Mouse (Mus musculus): ENCODE measurements around the gene Dbt. TPM values are rescaled to one million over a fixed set of nuclear protein-coding genes. Genes with fewer than 3 reads are reported as not detected.

Gene Dbt
- polyA plus RNA-seq (2014; fragmentation: Illumina TruSeq; extraction: RNeasy Lipid Tissue Mini Kit (QIAGEN cat#74804); ENCODE audit: low read depth, low replicate concordance), result 38.2 TPM

DNA sequence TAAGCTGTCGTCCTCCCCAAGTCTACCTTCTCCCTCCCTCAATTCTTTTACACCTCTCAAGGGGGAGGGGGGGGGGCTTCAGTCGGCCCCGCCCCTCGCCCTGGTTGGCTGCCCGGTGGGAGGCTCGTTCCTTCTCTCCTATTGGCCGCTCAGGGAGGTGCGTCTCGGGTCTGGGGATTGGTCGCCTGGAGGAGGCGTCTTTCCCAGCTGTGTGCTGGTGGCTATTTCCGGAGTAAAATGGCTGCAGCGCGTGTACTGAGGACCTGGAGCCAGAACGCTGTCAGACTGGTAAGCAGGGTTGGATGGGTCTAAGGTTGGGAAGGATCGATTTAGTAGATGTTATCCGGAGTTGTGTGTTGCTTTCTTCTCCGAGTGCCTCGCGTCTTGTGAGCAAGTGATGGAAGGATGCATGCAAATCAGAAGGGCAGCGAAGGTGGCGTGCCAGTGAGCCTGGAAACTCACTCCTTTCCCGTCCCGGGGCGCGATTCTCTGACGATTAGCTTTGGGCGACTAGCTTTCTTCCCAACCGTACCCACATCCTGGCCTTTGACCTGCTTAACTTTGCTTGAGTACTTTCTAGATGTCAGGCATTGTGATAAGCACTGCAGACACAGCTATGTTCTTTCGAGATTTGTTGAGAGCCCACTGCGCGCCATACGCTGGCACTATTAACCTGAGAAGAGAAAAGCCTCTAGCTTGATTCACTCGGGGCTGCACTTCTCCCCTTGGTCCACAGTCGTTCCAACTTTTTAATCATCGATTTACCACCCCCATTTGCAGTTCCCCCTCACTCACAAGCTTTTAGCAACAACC, at the start of gene Dbt:
TSS of gene Dbt (plus strand) at position 167 of the 813 bp plus-strand sequence.

DNA sequence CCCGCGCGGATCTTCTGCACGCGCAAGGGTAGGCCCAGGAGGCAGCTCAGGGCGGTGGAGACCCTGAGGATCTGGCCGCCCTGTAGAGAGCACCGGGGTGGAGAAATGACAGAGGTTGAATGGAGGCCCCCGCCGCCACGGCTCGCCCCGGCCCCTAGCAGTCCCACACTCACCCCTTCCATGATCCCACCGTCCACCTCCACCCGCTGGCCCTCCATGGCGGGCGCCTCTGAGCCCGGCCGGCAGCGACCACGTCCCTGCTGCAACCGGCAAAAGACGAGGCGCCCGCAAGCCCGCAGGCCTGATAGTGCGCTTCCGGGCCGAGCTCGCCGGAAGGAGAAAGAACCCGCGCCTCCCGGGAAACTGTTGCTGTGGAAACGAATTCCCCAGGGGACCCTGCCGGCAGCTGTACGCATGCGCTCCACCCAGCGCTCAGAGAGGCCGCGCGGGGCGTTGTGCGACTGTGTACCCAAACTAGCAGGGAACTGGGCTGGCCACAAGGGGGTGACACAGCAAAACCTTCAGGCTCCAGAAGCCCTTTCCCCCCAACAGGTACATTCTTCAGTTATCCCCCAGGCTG, 5.0 kb upstream of the Dbt start, which contains the start of gene Rtca:
TSS of gene Rtca (minus strand) at position 437 of the 580 bp plus-strand sequence.

GRCm38 (mm10) chr3:116562408-116563094, 49.7 kb downstream of the Dbt start, which contains the start of gene Lrrc39:
Gene Lrrc39 (plus strand): TSS chr3:116562973.

DNA sequence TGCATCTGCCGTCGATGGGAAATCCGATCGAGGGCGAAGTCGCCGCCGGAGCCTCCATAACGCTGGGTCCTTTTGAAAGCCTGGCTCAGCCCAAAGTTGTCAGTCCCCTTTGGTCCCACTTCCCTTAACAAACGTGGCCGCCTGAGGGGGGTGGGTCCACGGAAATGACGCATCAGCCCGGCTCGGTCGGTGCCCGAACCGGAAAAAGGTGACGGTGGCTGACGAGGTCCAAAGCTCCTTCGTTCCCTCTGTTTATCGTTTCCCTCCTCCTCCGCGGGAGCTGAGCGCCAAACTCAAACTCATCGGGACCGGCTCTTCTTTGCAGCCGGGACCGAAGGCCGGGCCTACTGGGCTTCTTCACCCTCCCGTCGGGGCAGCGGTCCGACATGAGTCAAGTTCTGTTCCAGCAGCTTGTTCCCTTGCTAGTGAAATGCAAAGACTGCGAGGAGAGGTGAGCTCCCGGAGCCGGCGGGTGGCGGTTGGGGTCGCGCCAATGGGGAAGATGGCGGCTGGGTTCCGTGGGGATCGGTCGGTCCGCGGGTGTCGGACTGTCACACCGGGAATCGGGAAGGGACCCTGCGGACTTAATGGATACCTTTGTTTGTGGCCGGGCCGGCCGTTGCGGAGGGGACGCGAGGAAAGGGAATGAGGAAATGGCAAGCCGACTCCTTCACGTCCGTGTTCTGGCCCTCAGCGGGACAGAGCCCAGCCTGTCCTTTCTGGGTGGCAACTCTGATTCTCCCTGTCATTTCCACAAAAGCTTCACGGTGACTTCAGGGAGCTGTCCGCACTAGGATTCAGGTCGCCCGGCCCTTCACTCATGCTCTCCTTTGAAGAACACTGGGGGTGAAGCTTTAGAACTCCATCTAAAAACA, 82.1 kb downstream of the Dbt start, which contains the start of gene Sass6:
TSS of gene Sass6 (plus strand) at position 255 of the 875 bp plus-strand sequence.

Other genes with a start within 250 kb of the Dbt start
- gene Cdc14a, start 89.0 kb upstream of the Dbt start, polyA plus RNA-seq (2014; fragmentation: Illumina TruSeq; extraction: RNeasy Lipid Tissue Mini Kit (QIAGEN cat#74804); ENCODE audit: low read depth, low replicate concordance), result 6.5 TPM
- gene Rtca, start 4.9 kb upstream of the Dbt start, polyA plus RNA-seq (2014; fragmentation: Illumina TruSeq; extraction: RNeasy Lipid Tissue Mini Kit (QIAGEN cat#74804); ENCODE audit: low read depth, low replicate concordance), result 27.9 TPM
- gene Lrrc39, start 49.9 kb downstream of the Dbt start, polyA plus RNA-seq (2014; fragmentation: Illumina TruSeq; extraction: RNeasy Lipid Tissue Mini Kit (QIAGEN cat#74804); ENCODE audit: low read depth, low replicate concordance), result 5.9 TPM
- 3.0 TPM for gene Sass6, start 81.9 kb downstream of the Dbt start, polyA plus RNA-seq (2014; fragmentation: Illumina TruSeq; extraction: RNeasy Lipid Tissue Mini Kit (QIAGEN cat#74804); ENCODE audit: low read depth, low replicate concordance)
- 11.1 TPM for gene Trmt13, start 101.5 kb downstream of the Dbt start, polyA plus RNA-seq (2014; fragmentation: Illumina TruSeq; extraction: RNeasy Lipid Tissue Mini Kit (QIAGEN cat#74804); ENCODE audit: low read depth, low replicate concordance)
- 45.5 TPM for gene Mfsd14a, start 149.6 kb downstream of the Dbt start, polyA plus RNA-seq (2014; fragmentation: Illumina TruSeq; extraction: RNeasy Lipid Tissue Mini Kit (QIAGEN cat#74804); ENCODE audit: low read depth, low replicate concordance)
- gene Gm43191, start 168.2 kb downstream of the Dbt start, polyA plus RNA-seq (2014; fragmentation: Illumina TruSeq; extraction: RNeasy Lipid Tissue Mini Kit (QIAGEN cat#74804); ENCODE audit: low read depth, low replicate concordance), result not detected
- 22.3 TPM for gene Slc35a3, start 199.8 kb downstream of the Dbt start, polyA plus RNA-seq (2014; fragmentation: Illumina TruSeq; extraction: RNeasy Lipid Tissue Mini Kit (QIAGEN cat#74804); ENCODE audit: low read depth, low replicate concordance)